Mouse (Mus musculus) MEL (cell line): Measurements from ENCODE around the gene Lhfp.

Experiments
- CTCF ChIP-seq, 3 experiments: IDR thresholded peaks in 2 of 3; conservative IDR thresholded peaks in 1 of 3; 2 replicates each; pipeline ENCODE4 v1.5.1; 2011 to 2012; ENCODE audit warnings: low read length in 3 of 3, low read depth in 2 of 3, mild to moderate bottlenecking in 2 of 3, improper control_type of control experiment in 1 of 3, inconsistent platforms in 1 of 3, mixed read lengths in 1 of 3, moderate library complexity in 1 of 3; ENCODE audit not compliant: control insufficient read depth in 1 of 3, insufficient read depth in 1 of 3, poor library complexity in 1 of 3, severe bottlenecking in 1 of 3
- E2F4 ChIP-seq: IDR thresholded peaks from 2 replicates; pipeline ENCODE4 v1.6.1; 2011; ENCODE audit warnings: low read depth, low read length, improper control_type of control experiment, borderline replicate concordance
- ELF1 ChIP-seq: IDR thresholded peaks from 2 replicates; pipeline ENCODE4 v1.6.1; 2014; ENCODE audit warnings: low read depth, mild to moderate bottlenecking, inconsistent platforms, low read length, improper control_type of control experiment, moderate library complexity
- EP300 ChIP-seq, 2 experiments: IDR thresholded peaks; 2 replicates each; pipeline ENCODE4 v1.6.1; 2011; ENCODE audit warnings: improper control_type of control experiment in 2 of 2, low read length in 2 of 2, low read depth in 1 of 2, mild to moderate bottlenecking in 1 of 2
- ETS1 ChIP-seq: IDR thresholded peaks from 2 replicates; pipeline ENCODE4 v1.6.1; 2012; ENCODE audit warnings: low read depth, mild to moderate bottlenecking, inconsistent platforms, low read length, improper control_type of control experiment, moderate library complexity
- MAFK ChIP-seq: IDR thresholded peaks from 2 replicates; pipeline ENCODE4 v1.6.1; 2011; ENCODE audit warnings: low read depth, mild to moderate bottlenecking, low read length, improper control_type of control experiment, borderline replicate concordance
- MAX ChIP-seq: IDR thresholded peaks from 2 replicates; pipeline ENCODE4 v1.6.1; 2011; ENCODE audit warnings: low read length, improper control_type of control experiment
- POLR2A ChIP-seq, 2 experiments: IDR thresholded peaks; 2 replicates each; pipeline ENCODE4 v1.6.1; 2011 to 2012; ENCODE audit warnings: low read length in 2 of 2, mild to moderate bottlenecking in 2 of 2, control low read depth in 1 of 2, improper control_type of control experiment in 1 of 2, low read depth in 1 of 2, moderate library complexity in 1 of 2; ENCODE audit not compliant: control insufficient read depth in 1 of 2, insufficient read depth in 1 of 2, poor library complexity in 1 of 2
- USF1 ChIP-seq: IDR thresholded peaks from 2 replicates; pipeline ENCODE4 v1.6.1; 2014; ENCODE audit warnings: low read depth, mild to moderate bottlenecking, inconsistent platforms, low read length, improper control_type of control experiment, moderate library complexity
- ZC3H11A ChIP-seq: IDR thresholded peaks from 2 replicates; pipeline ENCODE4 v1.6.1; 2012; ENCODE audit warnings: low read depth, mild to moderate bottlenecking, inconsistent platforms, low read length, improper control_type of control experiment
- ZKSCAN1 ChIP-seq: IDR thresholded peaks from 2 replicates; pipeline ENCODE4 v1.6.1; 2012; ENCODE audit warnings: low read depth, mild to moderate bottlenecking, inconsistent platforms, low read length, improper control_type of control experiment, moderate library complexity
- ZMIZ1 ChIP-seq: IDR thresholded peaks from 2 replicates; pipeline ENCODE4 v1.6.1; 2012; ENCODE audit warnings: low read depth, mild to moderate bottlenecking, inconsistent platforms, low read length, improper control_type of control experiment, moderate library complexity

GRCm38 (mm10) chr3:53185439-53185838 is 144.1 kb downstream of the Lhfp start:
- TF ChIP-seq POLR2A (IDR thresholded peaks at IDR 0.05; ENCODE audit: control insufficient read depth in 1 of 2, insufficient read depth in 1 of 2, low read depth in 1 of 2, low read length in 2 of 2, poor library complexity in 1 of 2) = no peak
- no peak for TF ChIP-seq MAFK
- no peak for TF ChIP-seq CTCF (IDR thresholded peaks at IDR 0.05 in 2 of 3, conservative IDR thresholded peaks at IDR 0.05 in 1 of 3; ENCODE audit: control insufficient read depth in 1 of 3, insufficient read depth in 1 of 3, low read depth in 2 of 3, low read length in 3 of 3, poor library complexity in 1 of 3, severe bottlenecking in 1 of 3)
- no peak for TF ChIP-seq USF1
- no peak for TF ChIP-seq ELF1
- TF ChIP-seq EP300 (IDR thresholded peaks at IDR 0.05; ENCODE audit: low read depth in 1 of 2, low read length in 2 of 2) = no peak
- TF ChIP-seq E2F4 = no peak
- no peak for TF ChIP-seq ZC3H11A
- TF ChIP-seq MAX = no peak
- no peak for TF ChIP-seq ETS1
- no peak for TF ChIP-seq ZMIZ1
- TF ChIP-seq ZKSCAN1 = no peak
